Mouse (Mus musculus) cerebellum, postnatal 36 days (tissue): ENCODE results near the gene Oxnad1.
A peak's percentile ranks its signal among the peaks of the same experiment; 100 is the strongest.
"Not testable (repeated sequence)": the region's sequence is repeated elsewhere in the genome, so short reads cannot be mapped to it uniquely, and the experiment has no call there.

ENCODE experiments used
- DNase-seq, 2 experiments: peaks; one replicate each; pipeline ENCODE4 v3.0.0; 2021 to 2022; ENCODE audit warnings: mixed read lengths in 2 of 2

The Oxnad1 gene

GRCm38 (mm10) chr14:32084761-32085485 is at the start of gene Oxnad1:
Gene Oxnad1 (plus strand): TSS chr14:32085374.
- no peak for DNase-seq

- DNase-seq: no peak
These were observed 48.7 kb upstream of the Oxnad1 start for GRCm38 (mm10) chr14:32036482-32036881.

- DNase-seq: no peak
These were observed 47.4 kb upstream of the Oxnad1 start for GRCm38 (mm10) chr14:32037661-32038252.

GRCm38 (mm10) chr14:32042108-32042507 is 43.1 kb upstream of the Oxnad1 start:
- DNase-seq: no peak

GRCm38 (mm10) chr14:32046357-32046756 is 38.8 kb upstream of the Oxnad1 start:
- DNase-seq: no peak

- DNase-seq: no peak
These were observed 35.0 kb upstream of the Oxnad1 start for GRCm38 (mm10) chr14:32050171-32050570.

- no peak for DNase-seq
These were observed 31.3 kb upstream of the Oxnad1 start for GRCm38 (mm10) chr14:32053895-32054294.

- DNase-seq: no peak
These were observed 30.4 kb upstream of the Oxnad1 start for GRCm38 (mm10) chr14:32054788-32055187.

- DNase-seq: no peak
These were observed 29.4 kb upstream of the Oxnad1 start for GRCm38 (mm10) chr14:32055781-32056180.

- DNase-seq: peak; percentile 31 to 37
These were observed 28.5 kb upstream of the Oxnad1 start for GRCm38 (mm10) chr14:32056675-32057074.

GRCm38 (mm10) chr14:32057664-32058063 is 27.5 kb upstream of the Oxnad1 start:
- no peak for DNase-seq

GRCm38 (mm10) chr14:32061398-32061797 is 23.8 kb upstream of the Oxnad1 start:
- DNase-seq: no peak

GRCm38 (mm10) chr14:32072807-32073206 is 12.4 kb upstream of the Oxnad1 start:
- DNase-seq: no peak

GRCm38 (mm10) chr14:32073211-32073685 is 11.9 kb upstream of the Oxnad1 start:
- DNase-seq: peak; percentile 25 to 39

- peak; percentile 33 to 38 for DNase-seq
These were observed 11.3 kb upstream of the Oxnad1 start for GRCm38 (mm10) chr14:32073901-32074300.

GRCm38 (mm10) chr14:32076896-32077575 is 8.1 kb upstream of the Oxnad1 start:
- DNase-seq: peak; percentile 86 to 89

GRCm38 (mm10) chr14:32081026-32081425 is 4.1 kb upstream of the Oxnad1 start:
- DNase-seq: no peak

- no peak for DNase-seq
These were observed 2.3 kb upstream of the Oxnad1 start for GRCm38 (mm10) chr14:32082891-32083290.

GRCm38 (mm10) chr14:32083466-32083865 is 1.7 kb upstream of the Oxnad1 start:
- DNase-seq: no peak

GRCm38 (mm10) chr14:32085486-32086201 is 470 bp downstream of the Oxnad1 start, which contains the start of gene Dph3:
Gene Dph3 (minus strand): TSS chr14:32085729.
- peak; percentile 99 to 100 for DNase-seq

- DNase-seq: no peak
These were observed 1.1 kb downstream of the Oxnad1 start for GRCm38 (mm10) chr14:32086226-32086625.

- not testable (repeated sequence) for DNase-seq
These were observed 2.5 kb downstream of the Oxnad1 start for GRCm38 (mm10) chr14:32087584-32088248.
